Mouse (Mus musculus) monocyte, adult 2 months (primary cell): ENCODE data around the gene Tbrg4.

ENCODE experiments used
- DNase-seq, 2 experiments: peaks; one replicate each; pipeline ENCODE4 v3.0.0; 2022; ENCODE audit warnings: low spot score in 2 of 2, low read depth in 1 of 2

Tbrg4 gene

DNA sequence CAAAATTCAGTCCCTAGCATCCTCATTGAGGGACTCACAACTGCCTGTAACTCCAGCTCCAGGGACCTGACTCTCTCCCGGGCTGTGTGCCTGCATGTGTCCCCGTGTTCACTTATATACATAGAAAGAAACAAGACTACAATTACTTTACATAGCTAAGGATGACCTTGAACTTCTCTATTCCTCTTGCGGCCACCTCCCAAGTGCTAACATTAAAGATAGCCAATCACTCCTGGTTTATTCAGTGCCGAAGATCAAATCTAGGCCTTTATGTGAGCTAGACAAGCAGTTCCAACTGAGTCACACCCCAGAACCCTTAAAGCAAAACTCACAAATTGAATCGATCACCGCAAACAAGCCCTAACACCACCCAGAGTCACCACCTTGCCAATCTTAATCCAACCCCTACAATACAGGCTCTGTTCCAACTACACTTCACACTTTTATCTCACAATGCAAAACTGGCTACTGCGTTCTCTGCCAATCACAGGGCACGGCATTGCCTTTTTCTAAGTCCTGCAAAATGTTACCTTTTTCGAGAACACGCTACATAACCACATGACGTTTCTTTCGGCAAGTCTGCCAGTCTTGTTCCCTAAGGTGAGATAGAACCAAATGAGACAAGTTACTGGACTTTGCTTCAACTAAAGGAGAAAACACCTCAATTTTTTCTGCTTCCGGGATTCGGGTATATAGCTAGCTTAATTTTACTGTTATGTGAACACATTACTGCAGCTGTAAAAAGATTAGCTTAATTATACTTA lies 1.1 kb downstream of the Tbrg4 start:
- no peak for DNase-seq

DNA sequence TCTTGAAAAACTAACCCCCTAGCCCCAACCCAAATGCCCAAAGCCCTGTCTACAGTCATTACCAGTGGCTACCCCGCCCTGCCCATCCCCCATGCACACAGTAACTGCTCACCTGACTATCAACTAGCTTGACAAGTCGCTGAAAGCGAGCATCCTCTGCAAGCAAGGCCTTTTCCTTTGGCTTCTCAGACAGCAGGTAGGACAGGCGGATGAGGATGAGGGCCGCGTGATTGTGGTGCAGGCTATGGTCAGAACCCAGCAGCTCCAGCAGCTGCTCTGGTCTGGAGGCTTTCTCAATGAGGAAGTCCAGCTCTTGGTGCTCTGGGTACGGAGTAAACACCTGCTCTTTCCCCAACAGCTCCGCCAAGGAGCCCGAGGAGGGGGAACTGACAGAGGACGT lies 2.2 kb downstream of the Tbrg4 start:
- no peak for DNase-seq

DNA sequence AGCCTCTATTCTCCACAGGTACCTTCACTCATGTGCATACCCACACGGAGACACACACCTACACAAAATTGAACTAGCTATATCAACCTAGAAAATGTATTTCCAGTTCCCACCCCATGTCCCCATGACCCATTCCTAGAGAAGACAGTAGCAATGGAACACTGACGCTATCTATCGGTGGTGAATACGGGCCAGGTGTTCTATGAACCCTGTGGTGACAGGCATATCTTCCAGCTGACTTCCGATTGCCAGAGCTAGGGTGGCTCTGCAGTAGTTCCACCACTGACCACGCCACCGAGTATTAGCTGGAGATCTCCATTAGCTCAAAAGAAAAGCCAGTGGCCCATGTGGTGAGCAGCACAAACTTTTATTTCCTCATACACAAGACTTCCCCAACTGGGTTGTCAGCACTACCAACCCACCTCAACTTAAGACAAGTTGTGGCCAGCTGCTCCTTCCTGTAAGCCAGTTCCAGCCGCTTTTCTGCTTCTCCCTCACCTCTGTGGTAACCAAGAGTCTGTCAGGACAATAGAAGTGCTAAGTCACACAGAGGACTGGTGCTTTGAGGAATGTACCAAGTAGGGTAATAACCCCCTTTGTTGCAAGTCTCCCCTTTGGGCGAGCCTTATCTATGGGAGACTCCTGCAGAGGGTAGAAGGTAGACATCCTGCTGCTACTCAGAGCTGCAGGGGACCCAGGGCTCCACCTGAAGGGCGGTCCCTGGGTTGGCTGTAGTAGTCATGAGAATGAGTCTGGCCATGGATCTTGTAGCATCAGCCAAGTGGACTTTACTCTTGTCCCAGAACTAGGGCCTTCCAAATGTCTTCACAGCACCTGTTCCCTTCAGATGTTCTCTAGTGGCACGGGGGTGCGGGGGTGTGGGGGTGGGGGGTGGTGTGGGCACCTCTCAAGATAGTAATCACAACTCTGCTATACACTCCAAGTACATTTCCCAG lies 10.3 kb downstream of the Tbrg4 start:
- DNase-seq: no peak

DNA sequence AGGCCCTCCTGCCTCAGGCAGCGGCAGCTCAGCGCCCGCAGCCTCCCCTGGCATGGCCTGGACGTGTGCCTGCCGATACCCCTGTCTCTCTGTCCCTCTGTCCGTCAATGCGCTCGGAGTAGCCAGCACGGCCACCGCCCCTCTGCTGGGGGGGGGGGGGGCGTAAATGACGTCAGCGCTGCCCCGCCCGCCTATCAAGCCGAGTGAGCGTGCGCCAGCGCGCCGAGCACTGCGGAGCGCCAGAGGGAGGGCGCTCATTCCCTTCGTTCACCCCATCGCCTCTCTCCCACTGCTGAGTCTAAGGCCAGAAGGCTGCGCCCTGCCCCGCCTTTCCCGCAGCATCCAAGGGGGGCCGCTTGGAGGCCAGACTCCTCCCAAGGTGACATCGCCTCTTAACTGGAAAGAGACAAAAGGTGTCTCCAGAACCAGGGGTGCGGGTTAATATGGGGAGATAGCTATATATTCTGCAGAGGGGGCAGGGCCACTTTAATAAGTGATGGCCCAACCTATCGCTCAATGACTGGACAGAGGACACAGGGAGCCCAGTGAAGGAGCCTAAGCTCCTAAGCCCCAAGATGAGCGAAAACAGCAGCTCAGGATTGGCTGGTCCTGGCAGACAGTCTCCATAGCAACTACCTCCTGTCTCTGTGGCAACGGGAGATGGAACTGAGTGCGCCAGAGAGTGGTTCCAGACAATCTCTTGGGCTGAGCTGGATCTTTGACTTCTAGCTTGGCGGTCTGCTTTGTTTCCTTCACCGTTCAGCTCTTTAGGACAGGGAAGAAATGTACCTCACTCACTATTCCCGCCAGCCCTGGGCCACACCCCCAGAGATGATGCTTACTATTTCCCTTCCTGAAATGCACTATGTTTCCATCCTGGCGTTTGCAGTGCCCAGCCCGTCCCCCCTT lies 20.1 kb downstream of the Tbrg4 start, which contains the start of gene Nacad:
Gene Nacad (minus strand): TSS at position 563 of the 909 bp plus-strand sequence.
- DNase-seq: no peak

DNA sequence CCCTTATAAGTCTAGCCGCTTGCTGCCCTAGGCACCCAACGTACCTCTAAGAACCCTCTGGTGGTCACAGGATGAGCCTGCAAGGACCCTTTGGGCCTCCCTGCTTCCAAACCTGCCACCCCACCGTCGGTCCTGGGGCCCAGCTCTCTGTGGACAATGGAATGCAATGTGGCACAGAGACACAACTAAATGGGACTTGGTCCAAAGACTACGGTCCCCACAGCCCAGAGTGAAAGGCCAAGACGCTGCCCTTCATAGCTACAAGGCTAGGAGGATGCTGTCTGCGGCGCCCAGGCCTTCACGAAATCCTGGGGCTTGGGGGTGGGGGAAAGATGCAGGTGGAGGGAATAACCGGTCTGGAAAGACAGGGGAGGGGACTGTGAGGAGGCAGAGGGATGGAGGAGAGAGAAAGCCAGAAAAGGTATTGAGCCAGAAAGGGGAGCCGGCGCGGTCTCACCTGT lies 20.8 kb downstream of the Tbrg4 start:
- DNase-seq: no peak

DNA sequence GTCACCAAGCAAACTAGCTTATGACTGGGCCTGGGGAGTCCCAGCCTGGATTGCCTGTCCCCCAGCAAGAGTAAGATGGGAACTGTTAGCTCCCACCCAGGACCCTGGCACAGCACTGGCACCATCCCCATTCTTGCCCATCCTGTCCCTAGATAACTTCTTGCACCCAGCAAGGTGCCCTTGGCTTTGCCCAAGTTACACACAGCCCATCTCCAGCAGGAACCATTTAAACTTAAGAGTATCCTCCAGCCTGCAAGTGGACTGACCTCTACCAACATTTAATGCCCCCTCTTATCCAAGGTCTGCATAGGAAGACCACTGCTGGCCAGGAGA lies 21.3 kb downstream of the Tbrg4 start:
- no peak for DNase-seq

DNA sequence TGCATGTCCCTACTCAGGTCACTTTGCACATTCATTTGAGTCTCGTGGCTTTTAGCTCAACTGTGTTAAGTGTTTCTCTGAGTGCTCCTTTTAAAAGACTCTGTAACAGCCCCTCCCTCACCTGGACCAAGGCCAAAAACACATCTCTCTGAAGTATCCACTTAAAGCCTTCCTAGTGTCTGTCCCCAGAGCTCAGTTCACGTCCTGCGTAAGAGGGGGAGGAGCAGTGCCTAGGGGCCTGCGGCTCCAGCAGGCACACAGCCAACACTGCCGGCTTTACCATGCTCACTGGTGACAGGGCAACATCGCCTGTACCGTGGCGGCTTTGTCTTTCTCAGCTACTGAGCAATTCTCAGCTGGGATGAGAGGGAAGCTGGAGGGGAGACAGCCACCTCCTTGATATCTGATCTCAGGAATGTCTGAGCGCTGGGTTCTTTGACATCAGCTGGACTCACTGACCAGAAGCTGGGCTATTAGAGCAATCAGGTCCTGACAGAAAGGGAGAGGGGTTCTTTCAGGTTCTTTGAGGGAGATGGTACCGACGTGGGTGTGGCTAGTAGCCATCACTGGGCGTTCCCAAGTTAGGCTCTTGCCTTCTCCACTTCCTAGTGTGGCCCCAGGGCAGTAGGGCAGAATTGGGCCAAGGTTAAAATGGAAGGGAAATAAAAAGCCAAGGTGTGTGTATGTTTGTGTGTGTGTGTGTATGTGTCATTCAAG lies 21.8 kb downstream of the Tbrg4 start:
- DNase-seq: no peak

DNA sequence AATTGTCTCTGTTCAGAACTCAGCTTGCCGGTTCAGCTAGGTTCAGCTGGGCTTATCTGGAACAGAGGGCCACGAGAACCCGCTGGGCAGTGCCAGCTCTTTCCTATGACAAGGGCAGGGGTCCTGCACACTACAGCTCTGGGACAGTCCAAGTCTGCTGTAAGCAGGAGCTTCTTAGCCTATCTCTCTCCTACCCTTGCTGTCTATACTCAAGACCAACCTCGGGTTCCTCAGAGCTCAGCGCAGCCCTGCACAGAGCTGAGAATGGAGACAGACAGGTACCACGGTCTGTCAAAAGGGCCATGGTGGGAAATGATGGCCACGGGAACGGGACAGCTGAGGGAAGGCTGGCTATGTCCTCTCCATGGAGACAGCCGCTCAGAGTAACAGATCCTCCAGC lies 22.6 kb downstream of the Tbrg4 start:
- DNase-seq: no peak

DNA sequence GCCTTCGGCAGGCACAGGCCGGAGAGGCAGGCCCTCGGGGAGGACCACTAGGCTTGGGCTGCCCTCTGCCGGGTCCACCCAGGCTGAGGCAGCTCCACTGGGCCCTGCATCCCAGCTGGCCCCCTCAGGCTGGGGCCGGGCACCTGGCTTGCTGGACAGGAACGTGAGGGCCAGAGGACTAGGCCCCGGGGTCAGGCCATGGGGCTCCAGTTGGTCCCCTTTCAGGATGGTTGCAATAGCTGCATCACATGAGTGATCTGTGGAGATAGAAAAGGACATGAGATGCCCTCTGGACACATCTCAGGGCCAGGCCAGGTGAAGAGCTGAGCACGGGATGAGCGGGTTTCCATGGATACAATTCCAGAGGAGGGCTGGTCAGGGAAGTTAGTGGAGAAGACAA lies 23.2 kb downstream of the Tbrg4 start:
- no peak for DNase-seq

DNA sequence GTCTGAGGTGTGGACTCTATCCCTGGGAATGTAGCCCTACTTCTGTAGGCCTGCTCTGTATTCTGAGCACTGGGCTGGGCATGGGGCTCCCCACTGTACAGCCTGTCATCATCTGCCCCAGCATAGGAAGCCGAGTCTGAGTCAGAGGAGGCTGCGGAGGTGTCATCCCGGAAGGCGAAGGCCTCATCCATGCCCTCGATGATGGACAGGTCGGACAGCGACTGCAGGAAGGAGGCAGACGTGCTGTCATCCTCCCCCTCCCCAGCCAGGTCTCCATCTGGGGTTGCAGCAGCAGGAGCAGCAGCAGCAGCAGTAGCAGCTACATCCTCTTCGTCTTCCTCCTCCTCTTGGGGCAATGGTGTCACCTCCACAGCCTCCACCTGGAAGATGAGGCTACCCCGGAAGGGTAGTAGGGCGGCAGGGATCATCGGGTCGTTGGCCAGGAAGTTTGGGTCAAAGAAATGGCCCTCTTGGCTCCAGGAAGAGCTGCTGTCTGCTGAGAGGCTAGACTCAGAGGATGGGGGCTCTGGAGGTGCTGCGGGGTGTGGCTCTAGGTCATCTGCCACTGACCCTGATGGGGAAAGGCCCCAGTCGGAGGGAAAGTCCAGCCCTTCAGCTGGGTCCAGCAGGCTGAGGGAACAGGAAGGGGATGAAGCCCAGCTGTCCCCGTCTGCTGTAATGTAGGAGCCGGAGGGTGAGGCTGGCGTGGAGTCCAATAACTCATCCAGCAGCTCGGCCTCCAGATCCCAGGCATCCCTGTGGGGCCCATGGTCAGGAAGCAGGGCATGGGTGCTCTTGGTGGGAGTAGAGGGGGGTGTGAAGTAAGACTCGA lies 24.0 kb downstream of the Tbrg4 start:
- no peak for DNase-seq

DNA sequence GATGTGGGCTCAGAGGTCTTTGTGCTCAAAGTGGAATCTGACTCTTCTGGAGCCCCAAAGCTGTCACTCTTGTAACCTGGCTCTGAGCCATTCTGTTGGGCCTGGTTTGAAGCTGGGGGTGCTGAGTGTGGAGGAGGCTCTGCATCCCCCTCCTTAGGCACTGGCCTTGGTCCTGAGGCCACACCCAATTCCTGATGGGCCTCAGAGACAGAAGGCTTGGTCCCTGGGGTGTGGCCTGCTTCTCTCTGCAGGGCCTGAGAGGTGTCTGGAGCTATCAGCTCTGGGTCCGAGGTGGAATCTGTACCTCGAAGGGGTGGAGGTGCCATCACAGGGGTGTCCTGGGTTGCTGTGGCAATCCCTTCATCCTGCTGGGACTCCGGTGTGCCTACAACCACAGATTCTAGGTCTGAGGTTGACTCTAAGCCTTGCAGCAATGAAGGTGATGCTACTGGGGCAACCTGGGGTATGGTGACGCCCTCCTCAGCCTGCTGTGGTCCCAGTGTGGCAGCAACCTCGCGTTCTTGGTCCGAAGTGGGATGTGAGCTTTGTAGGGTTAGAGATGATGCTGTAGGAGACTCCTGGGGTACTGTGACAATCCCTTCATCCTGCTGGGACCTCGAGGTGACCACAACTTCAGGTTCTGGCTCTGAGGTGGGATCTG lies 25.5 kb downstream of the Tbrg4 start:
- DNase-seq: no peak

DNA sequence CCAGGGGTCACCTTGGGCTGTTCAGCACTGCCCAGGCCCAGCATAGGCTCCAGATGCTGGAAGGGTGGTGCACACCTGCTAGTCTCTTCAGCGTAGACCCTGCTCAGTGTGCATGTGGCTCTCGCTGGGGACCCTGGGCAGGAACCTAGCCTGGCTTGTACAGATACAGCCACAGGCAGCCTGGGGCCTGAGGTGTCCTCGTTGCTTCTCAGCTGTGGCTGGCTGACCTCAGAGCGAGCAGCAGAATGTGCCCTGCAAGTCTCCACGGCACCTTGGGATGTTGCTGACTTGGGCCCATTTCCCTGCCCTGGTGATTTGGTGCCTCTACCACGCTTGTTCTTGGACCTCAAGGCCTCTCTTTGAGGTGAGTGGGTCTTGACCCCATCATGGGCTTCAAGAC lies 26.0 kb downstream of the Tbrg4 start:
- DNase-seq: no peak

DNA sequence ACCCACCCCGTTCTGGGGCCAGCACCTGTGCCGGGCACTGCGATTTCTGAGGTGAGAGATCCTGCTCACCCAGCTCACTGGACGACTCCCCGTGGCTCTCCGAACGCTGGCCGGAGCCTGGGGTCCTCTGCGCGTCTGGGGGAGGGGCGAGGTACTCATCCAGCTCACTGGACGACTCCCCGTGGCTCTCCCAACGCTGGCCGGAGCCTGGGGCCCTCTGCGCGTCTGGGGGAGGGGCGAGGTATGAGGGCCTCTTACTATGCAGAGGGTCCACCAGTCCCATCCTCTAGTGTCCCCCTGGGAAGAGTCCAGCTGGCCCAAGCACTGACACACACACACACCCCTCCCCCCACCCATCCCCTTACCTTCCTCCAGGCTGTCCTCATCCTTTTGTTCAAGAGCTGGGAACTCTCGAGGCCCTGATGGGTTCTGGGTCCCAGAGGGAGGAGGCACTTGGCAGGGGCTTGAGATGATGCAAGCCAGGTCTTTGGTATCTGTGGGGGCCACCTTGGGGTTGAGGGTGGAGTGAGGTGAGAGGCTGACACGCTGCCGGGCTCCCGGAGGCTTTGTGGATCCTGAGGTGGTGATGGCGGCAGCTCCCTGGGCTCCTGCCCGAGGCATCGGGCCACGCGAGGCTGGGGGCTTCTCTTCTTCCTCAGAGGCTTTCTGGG lies 26.7 kb downstream of the Tbrg4 start:
- no peak for DNase-seq

DNA sequence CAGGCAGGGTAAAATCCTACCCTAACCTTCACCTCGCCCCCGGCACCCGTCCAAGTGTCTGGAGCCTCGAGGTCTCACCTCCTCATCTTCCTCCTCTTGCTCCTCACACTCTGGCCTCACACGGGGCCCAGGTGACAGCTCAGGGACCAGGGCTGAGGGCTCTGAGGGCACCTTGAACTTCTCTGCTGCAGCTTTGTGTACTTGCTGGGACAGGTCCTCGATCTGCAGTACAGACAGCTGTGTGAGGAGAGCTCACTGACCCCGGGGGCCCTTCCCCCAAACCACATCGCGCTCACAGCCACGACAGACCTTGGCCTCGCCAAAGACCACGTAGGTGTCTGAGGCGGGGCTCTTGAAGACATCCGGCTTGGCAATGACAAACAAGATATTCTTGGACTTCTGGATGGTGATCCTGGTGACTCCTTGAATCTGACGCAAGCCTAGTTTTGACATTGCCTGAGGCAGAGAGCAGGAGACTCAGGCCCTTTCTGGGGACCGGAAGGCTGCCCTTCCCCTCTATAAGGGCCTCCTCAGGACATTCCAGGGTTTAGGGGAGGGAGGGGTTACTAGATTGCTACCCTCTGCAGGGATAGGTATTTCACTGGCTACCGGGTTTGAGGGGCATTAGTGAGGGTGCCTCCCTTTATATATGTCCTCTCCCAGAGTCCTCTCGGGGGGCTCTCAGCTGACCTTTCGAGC lies 27.5 kb downstream of the Tbrg4 start:
- DNase-seq: no peak

DNA sequence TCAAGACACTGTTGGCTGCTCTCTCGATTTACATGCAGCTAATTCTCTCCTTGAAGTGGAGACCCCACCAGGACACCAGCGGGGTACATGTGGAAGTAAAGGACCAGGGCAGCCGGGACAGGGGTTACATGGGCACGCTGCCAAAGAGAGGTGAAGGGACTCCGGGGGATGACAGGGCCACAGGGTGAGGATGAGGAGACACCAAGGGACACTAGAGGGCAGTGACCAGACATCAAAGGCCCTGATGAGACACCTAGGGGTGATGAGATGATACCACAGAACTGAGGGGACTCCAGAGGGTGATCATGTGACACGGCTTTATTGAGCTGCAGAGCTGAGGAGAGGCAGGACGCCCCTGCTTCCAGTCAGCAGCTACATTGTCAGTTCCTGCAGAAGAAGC lies 28.3 kb downstream of the Tbrg4 start:
- no peak for DNase-seq

DNA sequence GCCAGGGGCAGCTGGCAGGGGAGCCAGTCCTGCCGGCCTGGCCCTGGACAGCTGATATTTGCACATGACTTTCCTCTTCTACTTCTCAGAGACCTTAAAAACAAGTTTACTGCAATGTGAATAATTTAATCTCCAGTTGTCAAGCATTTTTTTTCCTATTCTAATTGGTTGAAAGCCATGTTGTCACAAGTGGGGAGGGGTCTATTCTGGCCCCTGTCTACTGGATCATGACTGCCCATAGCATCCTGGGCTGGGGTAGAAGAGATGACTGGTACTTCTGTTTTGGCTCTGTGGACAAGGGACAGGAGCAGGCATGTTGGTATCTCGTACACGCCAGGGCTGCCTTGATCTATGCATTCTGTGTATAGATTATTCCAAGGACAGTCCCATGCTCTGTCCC lies 29.3 kb downstream of the Tbrg4 start:
- no peak for DNase-seq

DNA sequence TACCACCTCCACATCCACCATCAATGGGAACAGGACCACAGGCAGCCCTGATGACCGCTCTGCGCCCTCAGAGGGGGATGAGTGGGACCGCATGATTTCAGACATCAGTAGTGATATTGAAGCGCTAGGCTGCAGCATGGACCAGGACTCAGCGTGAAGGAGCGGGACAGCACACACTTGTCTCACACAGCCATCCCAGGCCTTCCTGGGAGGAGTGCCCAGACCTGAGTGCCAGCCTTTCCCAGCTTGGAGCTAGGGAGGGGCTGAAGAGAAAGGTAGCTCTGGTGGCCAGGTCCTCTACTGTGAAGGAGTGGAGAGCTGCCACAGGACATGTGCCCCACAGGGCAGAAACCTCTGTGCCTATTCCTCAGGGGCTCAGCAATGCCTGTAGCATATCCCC lies 29.7 kb downstream of the Tbrg4 start:
- DNase-seq: no peak

DNA sequence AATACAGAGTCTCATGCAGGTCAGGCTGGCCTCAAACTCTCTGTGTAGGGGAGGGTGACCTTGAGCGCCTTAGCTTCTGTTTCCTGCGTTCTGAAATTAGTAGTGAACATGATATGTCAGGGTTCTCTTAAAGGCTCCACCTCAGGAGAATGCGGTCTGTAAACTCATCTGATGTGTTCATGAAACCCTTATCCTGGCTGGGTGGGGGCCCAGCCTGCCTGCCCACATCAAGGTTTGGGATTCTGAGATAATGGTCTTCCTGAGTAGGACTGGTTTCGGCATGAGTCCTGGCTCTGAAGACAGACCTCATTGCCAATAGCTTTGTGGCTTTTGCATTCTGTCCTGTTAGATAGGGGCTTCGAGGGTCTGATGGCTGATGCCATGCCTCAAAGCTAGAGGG lies 30.5 kb downstream of the Tbrg4 start:
- DNase-seq: no peak
